Mouse (Mus musculus) lung, embryonic 15.5 days (tissue): Measurements from ENCODE around the gene Dcaf1. TPM values are rescaled to one million over a fixed set of nuclear protein-coding genes. Genes with fewer than 3 reads are reported as not detected.

Experiments
- ATAC-seq: fragments of 200-750 bp; cut with Nextera tagmentation; 2 replicates; pipeline ENCODE4 v1.8.0; 2017; ENCODE audit warnings: moderate number of reproducible peaks, borderline replicate concordance; ENCODE audit not compliant: low FRiP score, low TSS enrichment; ENCODE audit errors: extremely low read depth
- H3K27ac ChIP-seq: fragments of 300-500 bp; sonication (generic); 2 replicates; pipeline ENCODE4 v1.5.1; 2015; ENCODE audit warnings: moderate library complexity, mild to moderate bottlenecking, inconsistent platforms
- H3K27me3 ChIP-seq: fragments of 300-500 bp; sonication (generic); 2 replicates; pipeline ENCODE4 v1.6.1; 2015; ENCODE audit warnings: inconsistent platforms
- H3K36me3 ChIP-seq: fragments of 300-500 bp; sonication (generic); 2 replicates; pipeline ENCODE4 v1.6.1; 2015; ENCODE audit warnings: inconsistent platforms
- H3K4me1 ChIP-seq: fragments of 300-500 bp; sonication (generic); 2 replicates; pipeline ENCODE4 v1.6.1; 2015; ENCODE audit warnings: inconsistent platforms
- H3K4me2 ChIP-seq: fragments of 300-500 bp; sonication (generic); 2 replicates; pipeline ENCODE4 v1.6.1; 2015; ENCODE audit warnings: inconsistent platforms, mild to moderate bottlenecking, moderate library complexity
- H3K4me3 ChIP-seq: fragments of 300-500 bp; sonication (generic); 2 replicates; pipeline ENCODE4 v1.5.1; 2015; ENCODE audit warnings: mild to moderate bottlenecking, inconsistent platforms
- H3K9ac ChIP-seq: fragments of 300-500 bp; sonication (generic); 2 replicates; pipeline ENCODE4 v1.6.1; 2015; ENCODE audit warnings: inconsistent platforms
- H3K9me3 ChIP-seq: fragments of 300-500 bp; sonication (generic); 2 replicates; pipeline ENCODE4 v1.6.1; 2016; ENCODE audit warnings: inconsistent platforms
- WGBS: fragments of 180-500 bp; shearing (Covaris S2); methylation state at CpG from one replicate; pipeline ENCODE4 v1.1.7; 2015; 5-methylcytosine and 5-hydroxymethylcytosine counted together
- polyA plus RNA-seq: library from polyadenylated mRNA; unstranded; fragments of >200 nt; fragmentation: Nextera tagmentation; extraction: Ambion mirVana; gene quantifications from 2 replicates; pipeline ENCODE4 v1.2.1, GENCODE M21; 2015

Dcaf1 gene
- polyA plus RNA-seq, 1 experiment from 2014 or later = 17.4 TPM

GRCm38 (mm10) chr9:106913759-106914158 lies 92.1 kb downstream of the Dcaf1 start:
- ATAC-seq = no peak
- Histone ChIP-seq H3K4me1 (0 out of 2 replicates have a peak, but pooled peaks cover 4% of the 10 kb centered on the region), H3K4me3 (no peak overlapping the region), H3K27ac (no peak overlapping the region), H3K9me3 (no peaks in the 10 kb centered on the region), H3K9ac (no peak overlapping the region), H3K4me2 (no peak overlapping the region), H3K36me3 (no peaks in the 10 kb centered on the region), H3K27me3 (no peaks in the 10 kb centered on the region)
- WGBS = 4% methylated on average over 1 of the region's 1 CpGs

- Histone ChIP-seq H3K27me3 (no peaks in the 10 kb centered on the region), H3K4me2 (no peak overlapping the region), H3K9ac (no peak overlapping the region), H3K4me3 (no peak overlapping the region), H3K4me1 (0 out of 2 replicates have a peak, but pooled peaks cover 4% of the 10 kb centered on the region), H3K27ac (no peak overlapping the region), H3K36me3 (no peaks in the 10 kb centered on the region), H3K9me3 (no peaks in the 10 kb centered on the region)
- WGBS = 83% methylated on average over 6 of the region's 6 CpGs
- no peak for ATAC-seq
Observed at GRCm38 (mm10) chr9:106914878-106915277, 93.2 kb downstream of the Dcaf1 start.

Other genes with a start within 250 kb of the Dcaf1 start
- not detected in 2 replicates for gene Iqcf6, start 195.3 kb upstream of the Dcaf1 start, polyA plus RNA-seq
- 0.25 TPM in 1 of 2 replicates, not detected in the other for gene Grm2, start 165.8 kb upstream of the Dcaf1 start, polyA plus RNA-seq
- gene Tex264, start 135.9 kb upstream of the Dcaf1 start, polyA plus RNA-seq = 42.5 and 44.6 TPM in 2 replicates
- 6.6 and 7.1 TPM in 2 replicates for gene Rad54l2, start 32.7 kb upstream of the Dcaf1 start, polyA plus RNA-seq
- 10.7 and 11.5 TPM in 2 replicates for gene Rbm15b, start 65.6 kb downstream of the Dcaf1 start, polyA plus RNA-seq
- 269 and 298 TPM in 2 replicates for gene Manf, start 70.1 kb downstream of the Dcaf1 start, polyA plus RNA-seq